Mouse (Mus musculus) liver, postnatal 0 days (tissue): ENCODE measurements at regions not wholly inside any gene's neighbourhood (a gene's known extent, or its start where the extent isn't known, plus 50 kb on each side); places are given as distances from the start of the nearest gene placed in this dataset.
"Not testable (repeated sequence)": the region's sequence is repeated elsewhere in the genome, so short reads cannot be mapped to it uniquely, and the experiment has no call there.

Source experiments
- ATAC-seq: fragments of 200-750 bp; cut with Nextera tagmentation; 2 replicates; pipeline ENCODE4 v1.8.0; 2017; ENCODE audit warnings: mild to moderate bottlenecking, moderate library complexity
- DNase-seq: peaks from one replicate; pipeline ENCODE4 v3.0.0-alpha.2; 2016
- H3K27ac ChIP-seq: fragments of 300-500 bp; sonication (generic); 2 replicates; pipeline ENCODE4 v1.5.1; 2014; ENCODE audit warnings: antibody characterized with exemption, moderate library complexity, mild to moderate bottlenecking, low read depth
- H3K27me3 ChIP-seq: fragments of 300-500 bp; sonication (generic); 2 replicates; pipeline ENCODE4 v1.6.1; 2014; ENCODE audit warnings: low read length, control low read depth, mixed read lengths; ENCODE audit not compliant: insufficient read depth
- H3K36me3 ChIP-seq: fragments of 300-500 bp; sonication (generic); replicated peaks from 2 replicates; pipeline ENCODE4 v1.6.1; 2014; ENCODE audit warnings: mild to moderate bottlenecking, control low read depth, low read length, moderate library complexity, mixed read lengths; ENCODE audit not compliant: insufficient read depth
- H3K4me1 ChIP-seq: fragments of 300-500 bp; sonication (generic); 2 replicates; pipeline ENCODE4 v1.6.1; 2014; ENCODE audit warnings: antibody characterized with exemption, mild to moderate bottlenecking, control low read depth; ENCODE audit not compliant: insufficient read depth
- H3K4me2 ChIP-seq: fragments of 300-500 bp; sonication (generic); 2 replicates; pipeline ENCODE4 v1.6.1; 2014; ENCODE audit warnings: low read depth, mild to moderate bottlenecking, low read length, moderate library complexity, mixed read lengths
- H3K4me3 ChIP-seq: fragments of 300-500 bp; sonication (generic); 2 replicates; pipeline ENCODE4 v1.5.1; 2014; ENCODE audit warnings: low read depth, low read length
- H3K9ac ChIP-seq: fragments of 300-500 bp; sonication (generic); replicated peaks from 2 replicates; pipeline ENCODE4 v1.6.1; 2014; ENCODE audit warnings: mild to moderate bottlenecking, moderate library complexity
- H3K9me3 ChIP-seq: fragments of 300-500 bp; sonication (generic); 2 replicates; pipeline ENCODE4 v1.6.1; 2016; ENCODE audit warnings: mild to moderate bottlenecking, control low read depth, low read length, mixed read lengths
- CTCF ChIP-seq: sonication (generic); IDR thresholded peaks from 2 replicates; pipeline ENCODE4 v1.5.1; 2016; ENCODE audit warnings: antibody characterized with exemption, low read depth
- EP300 ChIP-seq: IDR thresholded peaks from 2 replicates; pipeline ENCODE4 v1.6.1; 2016; ENCODE audit warnings: antibody characterized with exemption, low read depth, mild to moderate bottlenecking
- WGBS: fragments of 180-500 bp; shearing (Covaris S2); extraction: QIAGEN DNeasy Blood & Tissue Kit; methylation state at CpG from one replicate; pipeline ENCODE4 v1.1.7; 2014; ENCODE audit not compliant: insufficient replicate concordance; 5-methylcytosine and 5-hydroxymethylcytosine counted together

GRCm38 (mm10) chr7:137696831-137697230 is 259.4 kb downstream of the Glrx3 start:
- Histone ChIP-seq H3K27me3 (no peaks in the 10 kb centered on the region), H3K4me1 (no peaks in the 10 kb centered on the region), H3K4me3 (no peak overlapping the region), H3K9me3 (no peaks in the 10 kb centered on the region), H3K9ac (no peak overlapping the region), H3K36me3 (no peaks in the 10 kb centered on the region), H3K27ac (no peak overlapping the region), H3K4me2 (no peak overlapping the region)
- ATAC-seq: no peak
- no peak for TF ChIP-seq EP300
- TF ChIP-seq CTCF: no peak
- WGBS: 71% methylated on average over 5 of the region's 5 CpGs
- no peak for DNase-seq

GRCm38 (mm10) chr7:137698501-137698900 is 261.1 kb downstream of the Glrx3 start:
- H3K4me2 ChIP-seq, H3K4me1 ChIP-seq, H3K27ac ChIP-seq, ATAC-seq, H3K9me3 ChIP-seq, H3K27me3 ChIP-seq, H3K4me3 ChIP-seq, DNase-seq, H3K9ac ChIP-seq, H3K36me3 ChIP-seq: not testable (repeated sequence)
- 76% methylated on average over 6 of the region's 6 CpGs for WGBS

GRCm38 (mm10) chr7:137712862-137713261 is 275.4 kb downstream of the Glrx3 start:
- no peak overlapping the region for H3K9ac ChIP-seq
- H3K27ac ChIP-seq: no peak overlapping the region
- WGBS: 58% methylated on average over 9 of the region's 9 CpGs
- H3K4me2 ChIP-seq: no peak overlapping the region
- H3K36me3 ChIP-seq: no peaks in the 10 kb centered on the region
- TF ChIP-seq CTCF (no peak), EP300 (no peak)
- H3K4me3 ChIP-seq: no peak overlapping the region
- no peaks in the 10 kb centered on the region for H3K27me3 ChIP-seq
- H3K9me3 ChIP-seq: no peaks in the 10 kb centered on the region
- ATAC-seq (no peak), DNase-seq (no peak)
- H3K4me1 ChIP-seq: no peaks in the 10 kb centered on the region

GRCm38 (mm10) chr7:137713856-137714255 is 276.4 kb downstream of the Glrx3 start:
- Histone ChIP-seq H3K36me3 (no peaks in the 10 kb centered on the region), H3K4me2 (no peak overlapping the region), H3K9ac (no peak overlapping the region), H3K4me3 (no peak overlapping the region), H3K4me1 (no peaks in the 10 kb centered on the region), H3K9me3 (no peaks in the 10 kb centered on the region), H3K27ac (no peak overlapping the region), H3K27me3 (no peaks in the 10 kb centered on the region)
- no peak for DNase-seq
- ATAC-seq: no peak
- TF ChIP-seq EP300: no peak
- TF ChIP-seq CTCF: no peak
- WGBS: 57% methylated on average over 3 of the region's 3 CpGs

GRCm38 (mm10) chr7:137714318-137714962 is 277.0 kb downstream of the Glrx3 start:
- Histone ChIP-seq H3K9me3 (no peaks in the 10 kb centered on the region), H3K9ac (no peak overlapping the region), H3K36me3 (no peaks in the 10 kb centered on the region), H3K27me3 (no peaks in the 10 kb centered on the region), H3K4me2 (no peak overlapping the region), H3K4me1 (no peaks in the 10 kb centered on the region), H3K4me3 (no peak overlapping the region), H3K27ac (no peak overlapping the region)
- no peak for TF ChIP-seq EP300
- TF ChIP-seq CTCF: no peak
- 27% methylated on average over 12 of the region's 12 CpGs for WGBS
- DNase-seq: no peak
- ATAC-seq: no peak

- H3K27ac ChIP-seq: no peak overlapping the region
- DNase-seq (no peak), ATAC-seq (no peak)
- TF ChIP-seq CTCF: no peak
- no peak overlapping the region for H3K9ac ChIP-seq
- no peaks in the 10 kb centered on the region for H3K27me3 ChIP-seq
- H3K36me3 ChIP-seq: no peaks in the 10 kb centered on the region
- no peaks in the 10 kb centered on the region for H3K9me3 ChIP-seq
- H3K4me3 ChIP-seq: no peak overlapping the region
- 61% methylated on average over 6 of the region's 6 CpGs for WGBS
- H3K4me1 ChIP-seq: no peaks in the 10 kb centered on the region
- no peak overlapping the region for H3K4me2 ChIP-seq
These were observed 277.9 kb downstream of the Glrx3 start for GRCm38 (mm10) chr7:137715126-137715900.
